Mouse (Mus musculus): ENCODE measurements at regions not wholly inside any gene's neighbourhood (a gene's known extent, or its start where the extent isn't known, plus 50 kb on each side); places are given as distances from the start of the nearest gene placed in this dataset.

DNA sequence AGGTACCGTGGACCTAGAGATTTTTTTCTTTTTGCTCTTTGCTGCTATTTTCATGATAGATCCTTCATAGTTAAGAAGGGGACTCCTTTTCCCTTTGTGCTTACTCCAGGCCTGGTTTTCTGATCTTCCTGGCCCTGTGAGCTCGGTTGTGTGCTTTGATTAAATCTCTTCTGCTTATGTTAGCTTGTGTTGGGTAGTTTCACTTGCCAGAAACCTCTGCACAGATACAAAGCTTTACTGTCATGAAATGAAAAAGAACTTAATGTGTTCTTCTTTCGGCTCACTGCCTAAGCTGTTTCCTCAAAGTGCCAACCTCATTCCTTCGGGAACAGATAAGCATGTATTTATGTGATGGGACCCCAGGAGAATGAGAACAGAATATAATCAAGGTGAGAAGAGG lies 274.1 kb upstream of the Nbea start:
- Histone ChIP-seq H3K4me3 (ENCODE audit: low read depth, low read length) (no peak overlapping the region), H3K27ac (replicated peaks; ENCODE audit: low read depth, low read length) (no peak overlapping the region), H3K4me1 (ENCODE audit: control insufficient read depth, insufficient read depth, low read length) (no peaks in the 10 kb centered on the region), H3K9me3 (replicated peaks; ENCODE audit: control insufficient read depth, low read length) (no peaks in the 10 kb centered on the region), H3K4me2 (ENCODE audit: low read depth, low read length) (no peak overlapping the region), H3K9ac (replicated peaks; ENCODE audit: low read length) (no peak overlapping the region), H3K36me3 (replicated peaks; ENCODE audit: control insufficient read depth, insufficient read depth, low read depth, low read length) (no peaks in the 10 kb centered on the region), H3K27me3 (ENCODE audit: control insufficient read depth, insufficient read depth, low read length) (no peaks in the 10 kb centered on the region)
- no peak for ATAC-seq (replicated peaks; ENCODE audit: insufficient number of reproducible peaks, low FRiP score, low TSS enrichment, low read depth)
- WGBS = 61% methylated on average over 4 of the region's 4 CpGs
- DNase-seq (ENCODE audit: low spot score) = no peak

DNA sequence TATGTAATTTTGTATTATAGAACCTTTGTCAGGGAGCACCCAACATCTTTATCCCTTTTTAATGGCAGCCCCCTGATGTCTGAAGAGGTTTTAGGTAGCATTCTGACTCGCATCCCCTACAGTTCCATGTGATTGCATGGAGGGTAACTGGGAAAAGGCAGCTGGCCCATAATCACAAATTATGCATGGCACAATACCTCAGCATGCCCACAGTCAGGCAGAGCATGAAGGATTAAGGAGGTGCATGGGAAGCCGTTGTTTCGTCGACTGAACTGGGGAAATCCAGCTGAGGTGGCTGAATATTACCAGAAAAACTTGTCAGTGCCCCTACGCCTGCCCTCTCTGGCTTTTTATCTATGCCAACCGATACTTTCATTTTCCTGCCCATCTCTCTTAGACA lies 272.8 kb upstream of the Nbea start:
- Histone ChIP-seq H3K4me3 (ENCODE audit: low read depth, low read length) (no peak overlapping the region), H3K4me1 (ENCODE audit: control insufficient read depth, insufficient read depth, low read length) (no peaks in the 10 kb centered on the region), H3K36me3 (replicated peaks; ENCODE audit: control insufficient read depth, insufficient read depth, low read depth, low read length) (no peaks in the 10 kb centered on the region), H3K4me2 (ENCODE audit: low read depth, low read length) (no peak overlapping the region), H3K27me3 (ENCODE audit: control insufficient read depth, insufficient read depth, low read length) (no peaks in the 10 kb centered on the region), H3K9me3 (replicated peaks; ENCODE audit: control insufficient read depth, low read length) (no peaks in the 10 kb centered on the region), H3K9ac (replicated peaks; ENCODE audit: low read length) (no peak overlapping the region), H3K27ac (replicated peaks; ENCODE audit: low read depth, low read length) (no peak overlapping the region)
- ATAC-seq (replicated peaks; ENCODE audit: insufficient number of reproducible peaks, low FRiP score, low TSS enrichment, low read depth) (no peak), DNase-seq (ENCODE audit: low spot score) (no peak)
- 71% methylated on average over 6 of the region's 6 CpGs for WGBS

DNA sequence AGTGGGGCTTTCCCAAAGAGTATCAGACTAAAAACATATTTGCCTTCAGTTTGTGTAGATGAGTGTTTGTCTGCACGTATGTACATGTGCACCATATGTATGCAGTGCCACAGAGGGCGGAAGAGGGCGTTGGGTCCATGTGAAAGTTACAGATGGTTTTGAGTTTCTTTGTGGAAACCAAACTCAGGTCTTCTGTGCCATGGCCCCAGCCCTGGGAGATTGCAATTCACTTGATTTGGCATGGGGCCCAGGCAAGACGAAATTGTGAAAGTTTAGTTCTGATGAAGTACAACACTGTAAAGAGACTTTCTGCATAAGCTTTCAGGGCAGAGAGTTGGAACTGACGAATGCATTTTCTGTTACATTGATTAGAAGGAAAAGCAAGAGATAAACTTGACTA lies 255.4 kb upstream of the Nbea start:
- Histone ChIP-seq H3K27me3 (ENCODE audit: control insufficient read depth, insufficient read depth, low read length) (no peaks in the 10 kb centered on the region), H3K4me2 (ENCODE audit: low read depth, low read length) (no peak overlapping the region), H3K9me3 (replicated peaks; ENCODE audit: control insufficient read depth, low read length) (no peaks in the 10 kb centered on the region), H3K4me1 (ENCODE audit: control insufficient read depth, insufficient read depth, low read length) (no peaks in the 10 kb centered on the region), H3K9ac (replicated peaks; ENCODE audit: low read length) (no peak overlapping the region), H3K27ac (replicated peaks; ENCODE audit: low read depth, low read length) (no peak overlapping the region), H3K4me3 (ENCODE audit: low read depth, low read length) (no peak overlapping the region), H3K36me3 (replicated peaks; ENCODE audit: control insufficient read depth, insufficient read depth, low read depth, low read length) (no peaks in the 10 kb centered on the region)
- no peak for DNase-seq (ENCODE audit: low spot score)
- WGBS = 88% methylated on average over 5 of the region's 5 CpGs
- no peak for ATAC-seq (replicated peaks; ENCODE audit: insufficient number of reproducible peaks, low FRiP score, low TSS enrichment, low read depth)

DNA sequence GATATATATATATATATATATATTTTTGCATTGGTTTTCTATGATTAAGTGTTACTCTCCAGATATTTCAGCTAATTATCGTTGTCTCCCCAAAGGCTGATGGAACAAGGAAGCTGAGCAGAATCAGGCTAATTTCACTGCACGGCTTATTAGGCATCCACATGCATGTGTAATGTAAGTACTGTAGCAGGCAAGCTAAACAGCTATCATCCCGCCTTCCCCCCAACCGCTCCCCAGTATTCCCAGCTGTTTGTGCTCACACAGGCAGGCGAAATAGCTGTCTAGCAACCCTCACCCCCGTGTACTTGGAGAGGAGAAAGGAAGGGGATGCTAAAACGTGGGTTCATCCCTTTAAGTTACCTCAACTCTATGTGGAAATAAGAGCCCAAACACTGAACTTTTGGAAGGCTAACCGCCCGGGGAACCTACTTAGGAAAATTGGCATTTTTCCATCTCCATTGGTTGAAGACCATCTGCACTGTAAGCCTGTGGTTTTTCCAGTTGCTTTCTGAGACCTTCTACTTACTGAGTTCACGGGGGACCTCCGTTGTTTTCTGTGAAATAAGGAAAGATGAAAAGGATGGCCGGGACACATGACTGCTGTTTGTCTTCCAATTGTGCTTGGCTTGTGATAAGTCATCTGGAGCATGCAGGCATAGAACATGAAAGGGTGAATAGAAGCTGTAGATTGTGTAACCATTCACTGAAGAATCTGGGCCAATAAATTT lies 254.7 kb upstream of the Nbea start:
- WGBS = 73% methylated on average over 12 of the region's 12 CpGs
- ATAC-seq (replicated peaks; ENCODE audit: insufficient number of reproducible peaks, low FRiP score, low TSS enrichment, low read depth) (no peak), DNase-seq (ENCODE audit: low spot score) (no peak)
- Histone ChIP-seq H3K27me3 (ENCODE audit: control insufficient read depth, insufficient read depth, low read length) (no peaks in the 10 kb centered on the region), H3K9ac (replicated peaks; ENCODE audit: low read length) (no peak overlapping the region), H3K4me3 (ENCODE audit: low read depth, low read length) (no peak overlapping the region), H3K4me2 (ENCODE audit: low read depth, low read length) (no peak overlapping the region), H3K9me3 (replicated peaks; ENCODE audit: control insufficient read depth, low read length) (no peaks in the 10 kb centered on the region), H3K36me3 (replicated peaks; ENCODE audit: control insufficient read depth, insufficient read depth, low read depth, low read length) (no peaks in the 10 kb centered on the region), H3K27ac (replicated peaks; ENCODE audit: low read depth, low read length) (no peak overlapping the region), H3K4me1 (ENCODE audit: control insufficient read depth, insufficient read depth, low read length) (no peaks in the 10 kb centered on the region)

DNA sequence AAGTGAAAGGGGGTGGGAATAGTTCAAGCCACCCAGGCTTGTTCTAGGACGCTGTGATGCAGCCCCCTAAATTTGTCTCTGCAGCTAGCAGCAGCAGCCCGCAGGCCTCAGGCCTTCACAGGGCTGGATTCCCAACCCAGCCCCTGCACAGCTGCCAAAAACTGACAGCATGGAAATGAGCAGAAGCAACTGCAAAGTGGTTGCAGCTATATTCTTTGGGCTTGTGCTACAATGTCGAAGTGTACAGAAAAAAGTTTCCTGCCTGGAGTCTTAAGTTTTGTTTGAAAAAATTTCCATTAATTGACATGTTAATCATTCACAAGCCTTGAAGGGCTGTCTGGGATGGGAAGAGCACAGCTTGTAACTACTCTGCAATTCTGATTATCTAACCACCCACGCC lies 253.6 kb upstream of the Nbea start:
- ATAC-seq (replicated peaks; ENCODE audit: insufficient number of reproducible peaks, low FRiP score, low TSS enrichment, low read depth) = no peak
- no peak overlapping the region for H3K4me2 ChIP-seq (ENCODE audit: low read depth, low read length)
- DNase-seq (ENCODE audit: low spot score) = no peak
- H3K9me3 ChIP-seq (replicated peaks; ENCODE audit: control insufficient read depth, low read length) = no peaks in the 10 kb centered on the region
- H3K27ac ChIP-seq (replicated peaks; ENCODE audit: low read depth, low read length) = no peak overlapping the region
- H3K4me1 ChIP-seq (ENCODE audit: control insufficient read depth, insufficient read depth, low read length) = no peaks in the 10 kb centered on the region
- H3K27me3 ChIP-seq (ENCODE audit: control insufficient read depth, insufficient read depth, low read length) = no peaks in the 10 kb centered on the region
- no peak overlapping the region for H3K9ac ChIP-seq (replicated peaks; ENCODE audit: low read length)
- no peak overlapping the region for H3K4me3 ChIP-seq (ENCODE audit: low read depth, low read length)
- H3K36me3 ChIP-seq (replicated peaks; ENCODE audit: control insufficient read depth, insufficient read depth, low read depth, low read length) = no peaks in the 10 kb centered on the region
- WGBS = 46% methylated on average over 4 of the region's 4 CpGs

DNA sequence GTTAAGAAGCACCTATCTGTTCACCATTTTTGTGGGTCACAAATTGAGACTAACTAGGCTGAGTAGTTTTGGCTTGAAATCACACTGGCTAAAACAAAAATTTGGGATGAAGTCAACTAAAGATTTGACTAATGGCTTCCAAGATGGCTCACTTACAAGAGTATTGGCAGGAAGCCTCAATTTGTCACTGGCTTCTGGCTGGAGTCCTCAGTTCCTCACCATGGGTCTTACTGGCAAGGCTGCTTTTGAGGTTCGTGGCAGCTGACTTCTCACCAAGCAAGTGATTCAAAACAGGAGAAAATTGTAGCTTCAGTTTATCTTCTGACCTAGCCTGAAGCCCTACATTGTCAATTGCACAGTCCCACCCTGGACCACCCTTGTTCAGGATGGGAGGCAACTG lies 250.0 kb upstream of the Nbea start:
- no peak overlapping the region for H3K27ac ChIP-seq (replicated peaks; ENCODE audit: low read depth, low read length)
- 71% methylated on average over 1 of the region's 1 CpGs for WGBS
- H3K4me1 ChIP-seq (ENCODE audit: control insufficient read depth, insufficient read depth, low read length) = no peaks in the 10 kb centered on the region
- no peaks in the 10 kb centered on the region for H3K36me3 ChIP-seq (replicated peaks; ENCODE audit: control insufficient read depth, insufficient read depth, low read depth, low read length)
- no peak overlapping the region for H3K4me3 ChIP-seq (ENCODE audit: low read depth, low read length)
- H3K27me3 ChIP-seq (ENCODE audit: control insufficient read depth, insufficient read depth, low read length) = no peaks in the 10 kb centered on the region
- no peak overlapping the region for H3K9ac ChIP-seq (replicated peaks; ENCODE audit: low read length)
- H3K9me3 ChIP-seq (replicated peaks; ENCODE audit: control insufficient read depth, low read length) = no peaks in the 10 kb centered on the region
- DNase-seq (ENCODE audit: low spot score) (no peak), ATAC-seq (replicated peaks; ENCODE audit: insufficient number of reproducible peaks, low FRiP score, low TSS enrichment, low read depth) (no peak)
- H3K4me2 ChIP-seq (ENCODE audit: low read depth, low read length) = no peak overlapping the region

DNA sequence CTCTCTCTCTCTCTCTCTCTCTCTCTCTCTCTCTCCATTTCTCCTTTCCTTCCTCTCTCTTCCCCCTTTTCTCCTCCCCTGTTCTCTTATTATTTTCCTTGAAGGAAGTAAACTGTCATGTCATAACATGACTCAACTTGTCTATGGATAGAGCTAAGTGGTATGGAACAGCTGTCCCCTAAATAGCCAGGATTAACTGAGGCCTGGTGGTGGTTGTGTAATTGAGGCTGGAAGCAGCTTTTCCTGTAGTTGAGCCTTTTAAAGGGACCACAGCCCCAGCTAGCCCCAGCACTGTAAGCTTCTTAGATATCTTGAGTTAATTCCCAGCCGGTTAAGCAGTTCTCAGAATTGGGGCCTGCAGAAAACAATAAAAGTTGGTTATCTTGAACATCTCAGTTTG lies 243.7 kb upstream of the Nbea start:
- no peak overlapping the region for H3K4me3 ChIP-seq (ENCODE audit: low read depth, low read length)
- no peaks in the 10 kb centered on the region for H3K36me3 ChIP-seq (replicated peaks; ENCODE audit: control insufficient read depth, insufficient read depth, low read depth, low read length)
- H3K27me3 ChIP-seq (ENCODE audit: control insufficient read depth, insufficient read depth, low read length) = no peaks in the 10 kb centered on the region
- H3K27ac ChIP-seq (replicated peaks; ENCODE audit: low read depth, low read length) = no peak overlapping the region
- DNase-seq (ENCODE audit: low spot score) (no peak), ATAC-seq (replicated peaks; ENCODE audit: insufficient number of reproducible peaks, low FRiP score, low TSS enrichment, low read depth) (no peak)
- no peak overlapping the region for H3K4me2 ChIP-seq (ENCODE audit: low read depth, low read length)
- no peaks in the 10 kb centered on the region for H3K4me1 ChIP-seq (ENCODE audit: control insufficient read depth, insufficient read depth, low read length)
- no peak overlapping the region for H3K9ac ChIP-seq (replicated peaks; ENCODE audit: low read length)
- 77% methylated on average over 1 of the region's 1 CpGs for WGBS
- H3K9me3 ChIP-seq (replicated peaks; ENCODE audit: control insufficient read depth, low read length) = no peaks in the 10 kb centered on the region

DNA sequence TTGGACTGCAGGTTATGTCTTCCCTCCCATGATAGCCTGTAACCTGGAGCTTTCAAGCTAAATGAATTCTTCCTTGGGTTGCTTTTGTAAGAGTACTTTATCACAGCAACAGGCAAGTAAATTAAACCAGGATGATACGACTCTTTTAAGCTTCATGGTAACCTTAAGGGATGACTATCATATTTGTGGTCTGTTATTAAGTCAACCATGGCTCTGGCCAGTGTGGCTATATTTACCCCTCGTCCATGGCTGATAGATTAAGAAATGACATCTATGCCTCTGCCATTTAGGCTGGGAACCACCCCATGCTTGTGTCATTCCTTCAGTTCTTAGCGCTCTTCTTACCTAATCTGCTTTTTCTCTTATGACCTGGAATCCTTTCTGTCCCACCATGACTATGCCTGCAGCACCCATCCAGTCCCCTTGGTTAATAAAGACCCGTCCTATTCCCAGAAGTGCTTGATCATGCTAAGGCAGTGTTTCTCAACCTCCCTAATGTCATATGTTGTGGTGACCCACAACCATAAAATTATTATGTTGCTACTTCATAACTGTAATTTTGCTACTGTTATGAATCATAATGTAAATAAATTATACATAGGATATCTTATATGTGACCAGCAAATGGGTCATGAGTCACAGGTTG lies 214.5 kb upstream of the Nbea start:
- H3K9me3 ChIP-seq (replicated peaks; ENCODE audit: control insufficient read depth, low read length) = no peaks in the 10 kb centered on the region
- DNase-seq (ENCODE audit: low spot score) = no peak
- WGBS = 87% methylated on average over 4 of the region's 4 CpGs

More for the DNA sequence above, 214.5 kb upstream of the Nbea start:
- H3K27me3 ChIP-seq (ENCODE audit: control insufficient read depth, insufficient read depth, low read length) = no peaks in the 10 kb centered on the region
- no peaks in the 10 kb centered on the region for H3K4me1 ChIP-seq (ENCODE audit: control insufficient read depth, insufficient read depth, low read length)
- H3K36me3 ChIP-seq (replicated peaks; ENCODE audit: control insufficient read depth, insufficient read depth, low read depth, low read length) = no peaks in the 10 kb centered on the region
- no peak overlapping the region for H3K27ac ChIP-seq (replicated peaks; ENCODE audit: low read depth, low read length)
- H3K4me3 ChIP-seq (ENCODE audit: low read depth, low read length) = no peak overlapping the region
- H3K9ac ChIP-seq (replicated peaks; ENCODE audit: low read length) = no peak overlapping the region
- no peak overlapping the region for H3K4me2 ChIP-seq (ENCODE audit: low read depth, low read length)
- ATAC-seq (replicated peaks; ENCODE audit: insufficient number of reproducible peaks, low FRiP score, low TSS enrichment, low read depth) = no peak

Data from embryonic facial prominence, embryonic 11.5 days (tissue).